Mouse (Mus musculus) kidney, embryonic 15.5 days (tissue): ENCODE measurements at regions not wholly inside any gene's neighbourhood (a gene's known extent, or its start where the extent isn't known, plus 50 kb on each side); places are given as distances from the start of the nearest gene placed in this dataset.
"Not testable (repeated sequence)": the region's sequence is repeated elsewhere in the genome, so short reads cannot be mapped to it uniquely, and the experiment has no call there.

Experiments
- ATAC-seq: fragments of 200-750 bp; cut with Nextera tagmentation; replicated peaks from 2 replicates; pipeline ENCODE4 v1.8.0; 2017; ENCODE audit warnings: moderate TSS enrichment; ENCODE audit not compliant: low FRiP score
- H3K27ac ChIP-seq: fragments of 300-500 bp; sonication (generic); 2 replicates; pipeline ENCODE4 v1.5.1; 2015; ENCODE audit warnings: mild to moderate bottlenecking, inconsistent platforms
- H3K27me3 ChIP-seq: fragments of 300-500 bp; sonication (generic); 2 replicates; pipeline ENCODE4 v1.6.1; 2015; ENCODE audit warnings: inconsistent platforms
- H3K36me3 ChIP-seq: fragments of 300-500 bp; sonication (generic); 2 replicates; pipeline ENCODE4 v1.6.1; 2015; ENCODE audit warnings: inconsistent platforms
- H3K4me1 ChIP-seq: fragments of 300-500 bp; sonication (generic); 2 replicates; pipeline ENCODE4 v1.6.1; 2015; ENCODE audit warnings: inconsistent platforms
- H3K4me2 ChIP-seq: fragments of 300-500 bp; sonication (generic); 2 replicates; pipeline ENCODE4 v1.6.1; 2015; ENCODE audit warnings: moderate library complexity, mild to moderate bottlenecking, inconsistent platforms
- H3K4me3 ChIP-seq: fragments of 300-500 bp; sonication (generic); replicated peaks from 2 replicates; pipeline ENCODE4 v1.5.1; 2015; ENCODE audit warnings: mild to moderate bottlenecking, inconsistent platforms
- H3K9ac ChIP-seq: fragments of 300-500 bp; sonication (generic); 2 replicates; pipeline ENCODE4 v1.6.1; 2015; ENCODE audit warnings: mild to moderate bottlenecking, inconsistent platforms
- H3K9me3 ChIP-seq: fragments of 300-500 bp; sonication (generic); replicated peaks from 2 replicates; pipeline ENCODE4 v1.6.1; 2016; ENCODE audit warnings: inconsistent platforms
- WGBS: fragments of 180-500 bp; shearing (Covaris S2); methylation state at CpG from one replicate; pipeline ENCODE4 v1.1.7; 2015; ENCODE audit warnings: mixed read lengths; 5-methylcytosine and 5-hydroxymethylcytosine counted together

- Histone ChIP-seq H3K27me3 (no peaks in the 10 kb centered on the region), H3K9ac (no peak overlapping the region), H3K4me2 (no peak overlapping the region), H3K36me3 (no peaks in the 10 kb centered on the region), H3K27ac (no peak overlapping the region), H3K9me3 (no peaks in the 10 kb centered on the region), H3K4me3 (no peak overlapping the region), H3K4me1 (no peaks in the 10 kb centered on the region)
- 69% methylated on average over 5 of the region's 5 CpGs for WGBS
- no peak for ATAC-seq
Measured at GRCm38 (mm10) chr17:82846776-82847494, 368.2 kb upstream of the Pkdcc start.

GRCm38 (mm10) chr17:82857199-82858147 is 357.6 kb upstream of the Pkdcc start:
- H3K27ac ChIP-seq: no peak overlapping the region
- H3K9me3 ChIP-seq: no peaks in the 10 kb centered on the region; the same call in 1 of the 2 replicates
- H3K4me3 ChIP-seq: peak overlapping the region; percentile 28
- peak overlapping the region; percentile 58 for H3K4me2 ChIP-seq
- no peaks in the 10 kb centered on the region for H3K27me3 ChIP-seq
- no peak overlapping the region for H3K9ac ChIP-seq
- WGBS: 12% methylated on average over 16 of the region's 16 CpGs
- peaks cover 17% of the 10 kb centered on the region for H3K4me1 ChIP-seq
- ATAC-seq: peak; percentile 96
- no peaks in the 10 kb centered on the region for H3K36me3 ChIP-seq

- 64% methylated on average over 5 of the region's 5 CpGs for WGBS
- no peaks in the 10 kb centered on the region for H3K27me3 ChIP-seq
- H3K36me3 ChIP-seq: no peaks in the 10 kb centered on the region
- peaks cover 17% of the 10 kb centered on the region for H3K4me1 ChIP-seq
- no peak overlapping the region for H3K9ac ChIP-seq
- no peaks in the 10 kb centered on the region for H3K9me3 ChIP-seq
- H3K4me2 ChIP-seq: no peak overlapping the region
- H3K4me3 ChIP-seq: no peak overlapping the region
- no peak for ATAC-seq
- no peak overlapping the region for H3K27ac ChIP-seq
Measured at GRCm38 (mm10) chr17:82860391-82860790, 354.7 kb upstream of the Pkdcc start.

GRCm38 (mm10) chr17:82860966-82861365 is 354.1 kb upstream of the Pkdcc start:
- Histone ChIP-seq H3K4me1 (peaks cover 17% of the 10 kb centered on the region), H3K4me3 (no peak overlapping the region), H3K36me3 (no peaks in the 10 kb centered on the region), H3K4me2 (no peak overlapping the region), H3K27ac (no peak overlapping the region), H3K9ac (no peak overlapping the region), H3K9me3 (no peaks in the 10 kb centered on the region), H3K27me3 (no peaks in the 10 kb centered on the region)
- no peak for ATAC-seq
- WGBS: 86% methylated on average over 5 of the region's 5 CpGs

GRCm38 (mm10) chr17:82877131-82877530 is 338.0 kb upstream of the Pkdcc start:
- Histone ChIP-seq H3K4me1 (peaks cover 18% of the 10 kb centered on the region), H3K36me3 (no peaks in the 10 kb centered on the region), H3K9me3 (no peaks in the 10 kb centered on the region), H3K27me3 (no peaks in the 10 kb centered on the region), H3K27ac (peak overlapping the region; percentile 58; the same call in 1 of the 2 replicates), H3K9ac (no peak overlapping the region), H3K4me2 (no peak overlapping the region), H3K4me3 (no peak overlapping the region)
- ATAC-seq: 0 out of 2 replicates have a peak, but pooled peaks have one; percentile 33
- WGBS: 47% methylated on average over 8 of the region's 8 CpGs

GRCm38 (mm10) chr17:82900602-82901001 is 314.5 kb upstream of the Pkdcc start:
- Histone ChIP-seq H3K4me3 (no peak overlapping the region), H3K9ac (no peak overlapping the region), H3K4me2 (no peak overlapping the region), H3K4me1 (peaks cover 9% of the 10 kb centered on the region), H3K9me3 (no peaks in the 10 kb centered on the region), H3K36me3 (no peaks in the 10 kb centered on the region), H3K27me3 (no peaks in the 10 kb centered on the region), H3K27ac (no peak overlapping the region)
- 15% methylated on average over 2 of the region's 2 CpGs for WGBS
- ATAC-seq: no peak

- H3K36me3 ChIP-seq: no peaks in the 10 kb centered on the region
- H3K27me3 ChIP-seq: no peaks in the 10 kb centered on the region
- 50% methylated on average over 9 of the region's 9 CpGs for WGBS
- H3K9me3 ChIP-seq: no peaks in the 10 kb centered on the region
- H3K4me1 ChIP-seq: peaks cover 9% of the 10 kb centered on the region
- peak overlapping the region; percentile 54 for H3K27ac ChIP-seq
- ATAC-seq: peak; percentile 56
- no peak overlapping the region for H3K4me3 ChIP-seq
- no peak overlapping the region for H3K4me2 ChIP-seq
- H3K9ac ChIP-seq: no peak overlapping the region
Measured at GRCm38 (mm10) chr17:82901098-82901891, 313.8 kb upstream of the Pkdcc start.

- no peak for ATAC-seq
- WGBS: 82% methylated on average over 2 of the region's 2 CpGs
- H3K27me3 ChIP-seq: no peaks in the 10 kb centered on the region
Measured at GRCm38 (mm10) chr17:82904961-82905360, 310.1 kb upstream of the Pkdcc start.

GRCm38 (mm10) chr17:82905483-82905882 is 309.6 kb upstream of the Pkdcc start:
- WGBS: 40% methylated on average over 3 of the region's 3 CpGs
- no peak overlapping the region for H3K4me3 ChIP-seq

More at GRCm38 (mm10) chr17:82904961-82905360, 310.1 kb upstream of the Pkdcc start:
- Histone ChIP-seq H3K4me1 (peaks cover 9% of the 10 kb centered on the region), H3K36me3 (no peaks in the 10 kb centered on the region), H3K27ac (no peak overlapping the region), H3K4me2 (no peak overlapping the region), H3K9ac (no peak overlapping the region), H3K9me3 (no peaks in the 10 kb centered on the region), H3K4me3 (no peak overlapping the region)

GRCm38 (mm10) chr17:82909189-82909588 is 305.9 kb upstream of the Pkdcc start:
- no peak overlapping the region for H3K9ac ChIP-seq
- H3K4me3 ChIP-seq: no peak overlapping the region
- H3K4me2 ChIP-seq: no peak overlapping the region
- no peaks in the 10 kb centered on the region for H3K9me3 ChIP-seq
- no peaks in the 10 kb centered on the region for H3K27me3 ChIP-seq
- no peaks in the 10 kb centered on the region for H3K4me1 ChIP-seq
- H3K27ac ChIP-seq: no peak overlapping the region
- H3K36me3 ChIP-seq: no peaks in the 10 kb centered on the region
- no peak for ATAC-seq
- 44% methylated on average over 2 of the region's 2 CpGs for WGBS

More at GRCm38 (mm10) chr17:82905483-82905882, 309.6 kb upstream of the Pkdcc start:
- ATAC-seq: no peak
- Histone ChIP-seq H3K36me3 (no peaks in the 10 kb centered on the region), H3K27me3 (no peaks in the 10 kb centered on the region), H3K9me3 (no peaks in the 10 kb centered on the region), H3K9ac (no peak overlapping the region), H3K4me1 (peaks cover 9% of the 10 kb centered on the region), H3K27ac (no peak overlapping the region), H3K4me2 (no peak overlapping the region)

- H3K4me3 ChIP-seq, ATAC-seq, H3K27ac ChIP-seq, H3K4me2 ChIP-seq, H3K4me1 ChIP-seq, H3K27me3 ChIP-seq, H3K36me3 ChIP-seq, H3K9ac ChIP-seq, H3K9me3 ChIP-seq: not testable (repeated sequence)
- 15% methylated on average over 4 of the region's 4 CpGs for WGBS
Measured at GRCm38 (mm10) chr17:82922986-82923385, 292.1 kb upstream of the Pkdcc start.
